Mouse (Mus musculus) bone marrow, adult 2 months (tissue): ENCODE data around the gene Rfk.

ENCODE experiments used
- CTCF ChIP-seq: fragments of 200-500 bp; IDR thresholded peaks from 2 replicates; pipeline ENCODE4 v1.5.1; 2011; ENCODE audit warnings: low read length, control low read depth; ENCODE audit not compliant: control insufficient read depth, insufficient read depth
- POLR2A ChIP-seq: fragments of 200-500 bp; IDR thresholded peaks from 2 replicates; pipeline ENCODE4 v1.6.1; 2011; ENCODE audit warnings: low read depth, mild to moderate bottlenecking, control low read depth, low read length, borderline replicate concordance; ENCODE audit not compliant: control insufficient read depth

- TF ChIP-seq POLR2A (no peak), CTCF (no peak)
Measured at GRCm38 (mm10) chr19:17378845-17379244, 15.0 kb upstream of the Rfk start.
